Mouse (Mus musculus) naive thymus-derived CD4-positive, alpha-beta T cell, adult 2 months (primary cell): ENCODE results near the gene Fezf1.

Experiments used
- DNase-seq: peaks from one replicate; pipeline ENCODE4 v3.0.0-alpha.2; 2011; ENCODE audit warnings: low read depth

Gene Fezf1

DNA sequence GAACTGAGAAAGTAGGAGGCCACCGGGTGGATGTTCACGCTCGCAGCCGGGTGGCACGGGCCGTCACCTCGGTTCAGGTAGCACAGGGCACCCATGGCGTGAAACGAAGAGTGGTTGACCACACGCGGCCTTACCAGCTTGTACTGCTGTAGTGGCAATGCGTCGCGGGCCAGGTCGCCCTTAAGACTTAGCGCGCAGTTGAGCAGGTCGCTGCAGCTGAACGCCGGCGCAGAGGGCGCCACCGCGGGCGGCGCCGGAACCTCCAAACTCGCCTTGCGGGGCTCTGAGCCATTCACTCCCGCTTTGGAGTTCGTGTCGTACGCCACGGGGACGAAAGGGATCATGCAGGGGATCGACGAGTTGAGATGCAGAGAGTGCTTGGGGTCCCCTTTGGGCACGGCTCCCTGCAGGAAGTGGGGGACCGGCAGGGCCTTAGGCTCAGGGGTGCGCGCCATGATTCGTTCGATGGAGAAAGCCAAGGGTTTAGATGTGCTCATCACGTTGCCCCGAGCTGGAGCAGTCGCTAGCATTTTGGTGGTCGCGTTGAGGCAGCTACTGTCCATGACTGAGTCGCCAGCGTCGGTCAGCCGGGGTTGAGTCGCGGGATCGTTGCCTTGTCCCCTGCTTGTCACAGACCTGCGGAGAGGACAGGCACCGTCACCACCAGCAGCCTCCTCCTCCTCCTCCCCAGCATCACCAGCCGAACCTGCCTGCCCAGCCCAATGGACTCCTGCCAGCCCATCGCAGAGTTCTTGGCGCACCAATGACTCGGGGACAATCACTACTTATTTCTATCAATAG lies 450 bp downstream of the Fezf1 start:
- DNase-seq, result no peak

DNA sequence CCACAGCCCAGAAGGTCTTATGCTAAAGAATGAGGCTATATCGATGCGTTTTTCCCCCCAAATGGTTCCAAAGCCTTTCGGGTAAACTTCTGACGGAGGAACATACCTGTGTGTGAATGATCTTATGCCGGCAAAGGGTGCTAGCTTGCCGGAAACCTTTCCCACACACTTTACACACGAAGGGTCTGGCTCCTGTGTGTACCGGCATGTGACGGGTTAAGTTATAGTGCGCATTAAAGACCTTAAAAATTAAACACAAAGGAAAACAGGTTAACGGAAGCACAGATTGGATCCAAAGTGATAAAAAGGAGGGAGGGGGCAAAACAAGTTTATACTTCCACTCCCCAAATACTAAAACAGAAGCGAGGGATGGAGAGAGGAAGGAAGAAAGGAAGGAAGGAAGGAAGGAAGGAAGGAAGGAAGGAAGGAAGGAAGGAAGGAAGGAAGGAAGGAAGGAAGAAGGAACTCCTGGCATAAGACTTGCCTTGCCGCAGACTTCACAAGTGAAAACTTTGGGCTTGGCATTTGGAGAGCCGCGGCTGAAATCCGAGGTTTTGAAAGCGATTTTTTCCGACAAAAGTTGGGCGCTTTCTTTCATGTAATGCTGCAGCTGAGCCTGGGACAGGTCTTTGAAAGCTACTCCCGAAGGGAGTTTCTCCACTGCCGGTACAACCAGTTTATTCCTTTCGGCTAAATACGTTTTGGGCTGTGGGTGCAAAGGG lies 1.2 kb downstream of the Fezf1 start:
- DNase-seq, result no peak

DNA sequence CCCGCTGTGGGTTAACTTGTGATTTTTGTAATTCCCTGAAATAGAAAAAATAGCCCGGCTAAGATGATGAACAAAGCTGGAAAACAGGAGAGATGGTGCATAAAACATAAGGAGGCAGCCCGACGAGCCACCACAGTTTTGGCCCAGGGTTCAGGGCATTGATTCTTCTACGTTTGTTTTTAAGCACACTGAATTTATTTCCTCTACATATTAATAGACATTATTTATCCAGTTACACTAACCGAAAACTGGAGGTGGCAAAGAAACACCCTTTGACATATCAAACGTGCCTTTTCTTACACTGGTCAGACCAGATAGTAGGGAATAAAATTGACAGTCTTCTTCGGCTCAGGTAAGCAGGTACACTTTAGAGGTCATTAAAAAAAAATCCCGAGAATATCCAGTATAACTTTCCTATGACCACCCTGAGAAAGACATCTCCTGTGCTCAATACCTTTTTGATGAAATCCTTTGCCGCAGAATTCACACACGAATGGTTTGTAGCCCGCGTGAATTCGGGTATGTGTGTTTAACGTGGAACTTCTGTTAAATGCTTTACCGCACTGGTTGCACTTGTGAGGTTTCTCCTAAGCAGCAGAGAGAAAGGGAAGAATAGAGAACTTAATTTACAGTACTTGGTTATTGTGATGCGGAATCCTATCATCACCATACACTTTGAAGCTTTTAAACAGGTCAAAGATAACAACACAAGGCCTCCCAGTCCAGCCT lies 1.9 kb downstream of the Fezf1 start:
- no peak for DNase-seq

DNA sequence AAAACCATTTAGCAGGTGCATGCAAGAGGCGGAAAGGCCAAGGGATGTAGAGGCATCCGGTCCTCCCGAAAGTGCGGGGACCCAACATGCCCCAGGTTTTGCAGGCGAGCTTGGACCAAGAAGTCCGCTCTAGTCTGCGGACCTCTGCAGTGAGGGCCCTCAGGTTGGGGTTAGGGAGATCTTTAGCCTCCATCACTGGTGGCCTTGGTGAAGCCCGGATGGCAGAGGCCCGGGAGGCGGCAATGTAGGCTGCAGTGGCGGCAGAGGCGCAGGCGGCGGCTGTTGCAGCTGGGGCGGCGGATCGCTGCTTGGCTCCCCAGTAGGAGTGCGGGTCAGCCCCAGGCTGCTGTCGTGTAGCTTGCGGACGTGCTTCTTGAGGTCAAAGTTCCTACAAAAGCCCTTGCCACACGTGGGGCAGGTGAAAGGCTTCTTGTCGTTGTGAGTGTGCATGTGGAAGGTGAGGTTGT lies 2.6 kb downstream of the Fezf1 start:
- no peak for DNase-seq

DNA sequence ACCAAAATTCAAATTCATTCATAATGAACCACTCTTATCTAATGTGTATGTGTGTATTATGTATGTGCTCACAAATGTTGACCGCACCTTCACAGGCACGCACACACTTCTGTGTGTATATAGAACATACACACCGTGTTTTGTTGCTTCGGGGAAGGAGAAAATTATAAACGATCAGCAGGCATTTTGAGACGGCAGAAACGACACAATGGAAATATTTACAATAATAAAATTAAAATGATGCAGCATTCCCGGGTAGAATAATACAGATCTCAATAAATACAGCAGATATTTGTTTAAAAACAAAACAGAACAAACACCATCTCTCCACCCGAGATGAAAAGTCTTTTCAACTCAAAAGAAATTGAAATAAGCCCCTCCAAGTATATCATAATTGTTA lies 3.0 kb downstream of the Fezf1 start:
- DNase-seq, result no peak

DNA sequence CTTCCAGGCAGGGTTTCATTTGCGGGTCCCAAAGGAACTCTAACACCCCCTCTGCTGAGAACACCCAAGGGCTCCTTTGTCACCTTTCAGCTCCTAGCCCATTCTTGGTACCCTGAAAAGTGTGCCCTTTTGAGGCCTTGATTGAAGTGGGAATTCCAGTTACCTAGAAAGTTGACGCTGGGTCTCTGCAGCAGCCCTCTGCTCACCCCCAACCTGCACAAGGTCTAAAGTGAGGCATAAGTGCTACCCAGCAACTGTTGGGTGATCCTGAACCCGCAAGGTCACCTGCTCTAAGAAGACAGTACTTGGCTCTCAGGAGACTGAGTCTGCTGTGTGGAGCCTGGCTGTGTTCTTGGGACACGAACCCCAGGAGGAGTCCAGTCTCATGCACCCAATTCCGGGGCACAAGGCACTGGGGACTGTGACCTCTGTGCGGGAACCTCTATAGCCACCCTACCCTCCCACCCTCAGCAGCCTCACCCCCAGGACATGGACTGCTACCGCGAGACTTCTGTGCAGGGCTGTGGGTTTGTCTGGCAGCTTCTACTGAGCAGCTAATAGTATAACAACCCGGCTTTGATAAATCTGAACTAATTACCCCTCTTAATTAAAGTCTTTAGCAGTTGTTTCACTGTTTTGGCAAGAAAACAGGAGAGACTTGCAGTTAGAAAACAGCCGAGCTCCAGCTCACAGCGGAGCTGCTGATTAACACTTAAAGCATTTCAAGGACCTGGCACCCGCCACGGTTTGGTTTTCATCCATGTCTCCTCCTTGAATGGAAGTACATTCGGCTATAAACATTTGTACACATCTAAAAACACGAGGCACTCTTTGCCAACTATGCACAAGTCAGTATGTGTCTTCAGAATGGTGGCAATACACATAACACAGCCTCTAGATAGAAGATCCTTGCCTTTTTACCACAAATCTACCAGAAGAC lies 4.1 kb downstream of the Fezf1 start:
- no peak for DNase-seq

DNA sequence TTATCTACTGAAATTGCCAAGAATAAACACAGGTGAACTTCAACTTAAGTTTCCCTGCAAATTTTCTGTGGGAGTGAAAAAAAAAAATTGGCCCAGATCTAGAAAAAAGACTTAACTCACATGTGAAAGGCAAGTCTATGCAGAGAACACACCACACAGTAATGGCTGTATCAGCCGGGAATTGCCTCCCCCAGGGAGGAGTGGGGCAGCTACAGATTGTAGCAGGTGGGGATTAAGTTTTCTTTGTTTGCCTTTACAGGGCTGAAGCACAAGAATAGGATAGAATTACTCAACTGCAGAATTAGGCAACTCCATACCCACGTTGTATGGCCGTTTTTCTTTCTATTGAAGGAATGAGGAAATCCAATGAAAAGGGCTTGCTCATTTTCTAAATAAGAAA lies 36.7 kb downstream of the Fezf1 start:
- DNase-seq, result no peak

DNA sequence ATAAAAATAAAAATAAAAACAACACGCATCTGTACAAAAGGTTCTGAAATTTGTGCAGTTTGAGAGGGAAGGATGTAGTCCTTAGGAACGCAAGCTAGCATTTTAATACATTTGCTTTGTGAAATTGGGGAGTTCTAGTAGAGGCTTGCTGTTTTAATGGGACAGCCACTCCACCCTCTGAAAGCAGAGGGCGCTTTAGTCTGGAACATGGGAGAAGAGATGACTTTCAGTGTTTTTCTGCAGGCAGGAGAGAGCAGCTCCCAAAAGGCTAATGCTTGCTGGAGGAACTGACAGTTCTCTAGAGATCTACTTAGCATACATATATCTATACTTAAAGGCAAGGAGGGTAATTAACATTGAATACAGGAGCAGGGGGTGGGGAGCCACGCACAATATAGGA lies 40.4 kb downstream of the Fezf1 start:
- DNase-seq, result no peak

DNA sequence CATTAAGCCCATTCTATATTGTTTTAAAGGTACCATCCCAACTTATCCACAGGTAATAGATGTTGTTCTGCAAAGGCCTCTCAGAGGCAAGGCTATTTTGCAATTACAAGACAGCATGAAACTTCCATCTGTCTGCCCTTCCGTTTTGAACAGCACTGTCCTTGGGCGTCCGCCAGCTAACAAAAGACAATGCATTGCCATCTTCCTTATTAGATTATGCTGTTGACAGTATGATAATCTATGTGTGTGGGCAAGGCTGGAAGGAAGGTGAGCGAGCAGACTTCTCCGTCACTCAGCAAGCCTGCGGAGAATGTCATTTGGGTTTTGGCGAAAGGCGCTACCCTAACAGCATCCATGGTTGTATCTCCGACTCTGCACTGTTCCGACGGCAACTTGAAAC lies 45.5 kb downstream of the Fezf1 start:
- no peak for DNase-seq
